In the genomic region with DNA sequence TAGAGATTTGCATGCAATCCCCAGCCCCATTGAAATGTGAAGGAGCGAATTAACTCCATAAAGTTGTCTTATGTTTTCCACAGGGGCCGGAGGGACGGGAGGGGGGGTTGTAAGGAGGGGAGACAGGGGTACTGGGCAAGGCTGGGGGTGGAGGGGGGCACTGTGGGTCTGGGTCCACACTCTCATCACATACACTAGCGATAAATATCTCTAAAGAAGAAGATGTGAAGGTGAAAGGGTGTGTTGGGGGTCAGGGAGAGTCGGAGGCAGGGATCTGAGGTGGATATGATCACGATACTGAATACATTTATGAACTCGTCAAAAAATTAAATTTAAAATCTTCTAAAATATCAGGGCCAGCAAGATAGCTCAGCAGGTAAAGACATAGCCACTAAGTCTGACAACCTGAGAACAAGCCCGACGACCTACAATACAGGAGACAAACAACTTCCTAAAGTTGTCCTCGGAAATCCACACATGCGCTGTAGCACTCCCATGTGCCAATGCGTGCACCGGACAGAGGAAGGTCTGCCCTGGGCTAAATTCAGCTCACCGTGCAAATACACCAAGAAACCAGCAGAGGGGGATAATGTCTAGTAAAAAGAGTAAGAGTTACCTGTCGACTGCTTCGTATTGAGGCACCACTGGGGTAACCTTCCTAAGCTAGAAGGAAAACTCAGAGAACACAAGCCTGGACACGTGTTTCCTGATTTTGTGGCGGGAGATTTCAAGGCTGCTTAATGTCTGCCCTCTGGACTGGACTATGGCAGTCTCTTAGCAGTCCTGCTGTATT, we compare ENCODE assay signal across 8 mouse cellular contexts.
DNase-seq lines count a peak whose midpoint lies in the region; ATAC-seq lines count a peak whose summit lies in the region.

No protein-coding gene starts in this region.

- peak; percentile 97 for ATAC-seq in hindbrain, embryonic 15.5 days (ENCODE audit: low FRiP score, low read depth)

- H3K9ac ChIP-seq in hindbrain, embryonic 15.5 days = peak overlapping the region; percentile 24; the same call in 1 of the 2 replicates

- H3K36me3 ChIP-seq in hindbrain, embryonic 15.5 days = no peaks in the 10 kb centered on the region

- no peaks in the 10 kb centered on the region for H3K27me3 ChIP-seq in hindbrain, embryonic 15.5 days

- no peak overlapping the region for H3K27ac ChIP-seq in hindbrain, embryonic 15.5 days (replicated peaks)

- peak; percentile 93 for DNase-seq in R1 (ENCODE audit: low read depth, low spot score)
- DNase-seq in cerebellum, postnatal 14 days = peak; percentile 82
- DNase-seq in frontal cortex, postnatal 36 days (ENCODE audit: low spot score in 2 of 2) = peak; percentile 61 to 69
- DNase-seq in left cerebral cortex, adult 11 months (ENCODE audit: low spot score) = peak; percentile 68
- DNase-seq in lung, postnatal 4 days = peak; percentile 72 to 86
- DNase-seq in retina, postnatal 7 days (ENCODE audit: low read depth, low spot score) = peak; percentile 74
- peak; percentile 80 for DNase-seq in urinary bladder, postnatal 14 days (ENCODE audit: low spot score)

- peaks cover 2% of the 10 kb centered on the region; the same call in 1 of the 2 replicates for H3K4me1 ChIP-seq in hindbrain, embryonic 15.5 days (replicated peaks)

- H3K9me3 ChIP-seq in hindbrain, embryonic 15.5 days = no peaks in the 10 kb centered on the region

- WGBS in hindbrain, embryonic 15.5 days = 6% methylated on average over 18 of the region's 18 CpGs

- peak overlapping the region; percentile 33 for H3K4me3 ChIP-seq in hindbrain, embryonic 15.5 days

- H3K4me2 ChIP-seq in hindbrain, embryonic 15.5 days = peak overlapping the region; percentile 55
